Mouse (Mus musculus) myocyte (in vitro differentiated cells): ENCODE data around the gene Ocm.

Experiments used
- E2F4 ChIP-seq: IDR thresholded peaks from one replicate; pipeline ENCODE4 v1.6.1; 2011; ENCODE audit warnings: mild to moderate bottlenecking, control low read depth, moderate library complexity; ENCODE audit not compliant: insufficient read depth
- POLR2A ChIP-seq: IDR thresholded peaks from one replicate; pipeline ENCODE4 v1.6.1; 2011; ENCODE audit warnings: low read depth, mild to moderate bottlenecking, control low read depth, moderate library complexity; ENCODE audit not compliant: insufficient read length
- POLR2AphosphoS2 ChIP-seq: IDR thresholded peaks from one replicate; pipeline ENCODE4 v1.6.1; 2011; ENCODE audit warnings: low read depth, control low read depth; ENCODE audit not compliant: insufficient read length
- TCF12 ChIP-seq: IDR thresholded peaks from one replicate; pipeline ENCODE4 v1.6.1; 2011; ENCODE audit warnings: mild to moderate bottlenecking, control low read depth; ENCODE audit not compliant: poor library complexity, insufficient read depth, severe bottlenecking

GRCm38 (mm10) chr5:143992661-143993060 is 33.8 kb downstream of the Ocm start:
- no peak for TF ChIP-seq TCF12
- no peak for TF ChIP-seq POLR2A
- no peak for TF ChIP-seq E2F4
- TF ChIP-seq POLR2AphosphoS2, result no peak
